Mouse (Mus musculus): ENCODE measurements around the gene Usp36.

DNA sequence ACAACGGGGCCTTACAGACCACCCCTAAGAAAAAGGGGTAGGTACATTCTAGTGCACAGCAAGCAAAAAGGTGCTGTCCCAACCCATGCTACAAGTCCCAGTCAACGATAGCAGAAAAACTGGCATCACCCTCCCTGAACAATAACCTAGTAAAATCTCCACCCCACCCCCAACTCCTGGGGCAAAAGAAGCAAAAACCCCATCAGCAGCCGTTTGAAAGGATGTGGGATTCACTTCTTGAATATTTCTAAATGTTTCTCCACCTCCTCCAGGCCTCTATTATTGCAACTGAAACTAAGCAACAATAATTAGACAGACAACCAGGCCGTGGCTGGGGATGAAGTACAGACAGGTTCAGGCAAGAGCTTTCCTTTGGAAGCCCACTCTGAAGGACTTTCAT, 49.7 kb downstream of the Usp36 start:
- TF ChIP-seq POLR2A (IDR thresholded peaks at IDR 0.05; ENCODE audit: control insufficient read depth, low read depth, low read length) (no peak), CTCF (IDR thresholded peaks at IDR 0.05; ENCODE audit: control insufficient read depth, insufficient read depth, insufficient replicate concordance, low read depth, low read length) (no peak)

All from testis, adult 2 months (tissue).